Mouse (Mus musculus) spleen, adult 2 months (tissue): Measurements from ENCODE around the gene Prm2. TPM values are rescaled to one million over a fixed set of nuclear protein-coding genes. Genes with fewer than 3 reads are reported as not detected.

ENCODE experiments used
- DNase-seq, 2 experiments: peaks; one replicate each; pipeline versions ENCODE4 v3.0.0 to v3.0.0-alpha.2; 2012 to 2021; ENCODE audit warnings: low spot score in 2 of 2, low read depth in 1 of 2
- H3K27ac ChIP-seq: fragments of 200-500 bp; 2 replicates; pipeline ENCODE4 v1.5.1; 2012; ENCODE audit warnings: low read length, inconsistent platforms; ENCODE audit not compliant: insufficient read depth
- H3K27me3 ChIP-seq: fragments of 200-500 bp; 2 replicates; pipeline ENCODE4 v1.6.1; 2012; ENCODE audit warnings: mild to moderate bottlenecking, moderate library complexity, low read length, inconsistent platforms; ENCODE audit not compliant: control insufficient read depth, insufficient read depth
- H3K36me3 ChIP-seq: fragments of 200-500 bp; 2 replicates; pipeline ENCODE4 v1.6.1; 2012; ENCODE audit warnings: mild to moderate bottlenecking, low read length, inconsistent platforms; ENCODE audit not compliant: control insufficient read depth, insufficient read depth
- H3K4me1 ChIP-seq: fragments of 200-500 bp; 2 replicates; pipeline ENCODE4 v1.6.1; 2011; ENCODE audit warnings: inconsistent platforms; ENCODE audit not compliant: control insufficient read depth, insufficient read depth, insufficient read length
- H3K4me3 ChIP-seq: fragments of 200-500 bp; 2 replicates; pipeline ENCODE4 v1.5.1; 2011; ENCODE audit warnings: mild to moderate bottlenecking, inconsistent platforms; ENCODE audit not compliant: insufficient read depth, insufficient read length; ENCODE audit errors: extremely low read depth
- CTCF ChIP-seq: fragments of 200-500 bp; IDR thresholded peaks from 2 replicates; pipeline ENCODE4 v1.5.1; 2011; ENCODE audit warnings: mild to moderate bottlenecking, inconsistent platforms; ENCODE audit not compliant: insufficient read depth, insufficient read length, insufficient replicate concordance; ENCODE audit errors: extremely low read depth
- POLR2A ChIP-seq: fragments of 200-500 bp; IDR thresholded peaks from 2 replicates; pipeline ENCODE4 v1.6.1; 2011; ENCODE audit warnings: low read depth, low read length, inconsistent platforms
- WGBS: fragments of 180-500 bp; shearing (Covaris S2); methylation state at CpG from one replicate; pipeline ENCODE4 v1.1.7; 2018; 5-methylcytosine and 5-hydroxymethylcytosine counted together
- polyA plus RNA-seq: library from polyadenylated mRNA; depleted of rRNA; stranded (reverse); fragments of >200 nt; gene quantifications from 2 replicates; pipeline ENCODE4 v1.2.3, GENCODE M21; 2012

Prm2 gene
- polyA plus RNA-seq, 1 experiment = not detected

- Histone ChIP-seq H3K4me1 (peaks cover 47% of the 10 kb centered on the region), H3K27me3 (no peaks in the 10 kb centered on the region), H3K27ac (peak overlapping the region; percentile 60; the same call in 1 of the 2 replicates), H3K4me3 (no peak overlapping the region), H3K36me3 (no peaks in the 10 kb centered on the region)
- WGBS = 41% methylated on average over 4 of the region's 4 CpGs
- TF ChIP-seq CTCF (no peak), POLR2A (no peak)
- DNase-seq = no peak
Observed at GRCm38 (mm10) chr16:10770531-10771325, 25.2 kb downstream of the Prm2 start.

- no peaks in the 10 kb centered on the region for H3K36me3 ChIP-seq
- H3K4me1 ChIP-seq = peaks cover 44% of the 10 kb centered on the region
- H3K27ac ChIP-seq = peak overlapping the region; percentile 60
- no peak overlapping the region for H3K4me3 ChIP-seq
- peak; percentile 41 to 66 for DNase-seq
- TF ChIP-seq CTCF (no peak), POLR2A (no peak)
- H3K27me3 ChIP-seq = no peaks in the 10 kb centered on the region
- WGBS = 4% methylated on average over 2 of the region's 2 CpGs
Observed at GRCm38 (mm10) chr16:10769661-10770060, 26.3 kb downstream of the Prm2 start.

GRCm38 (mm10) chr16:10768821-10769220, 27.1 kb downstream of the Prm2 start:
- no peaks in the 10 kb centered on the region for H3K27me3 ChIP-seq
- peak in 1 of 2 experiments; percentile 36 for DNase-seq
- no peak overlapping the region; the same call in 1 of the 2 replicates for H3K27ac ChIP-seq
- H3K4me3 ChIP-seq = no peak overlapping the region
- TF ChIP-seq POLR2A (no peak), CTCF (no peak)
- peaks cover 40% of the 10 kb centered on the region for H3K4me1 ChIP-seq
- WGBS = 4% methylated on average over 9 of the region's 9 CpGs
- no peaks in the 10 kb centered on the region for H3K36me3 ChIP-seq

GRCm38 (mm10) chr16:10767158-10767557, 28.8 kb downstream of the Prm2 start:
- peak; percentile 41; the same call in 1 of the 2 replicates for TF ChIP-seq CTCF
- TF ChIP-seq POLR2A = no peak
- 26% methylated on average over 4 of the region's 4 CpGs for WGBS

GRCm38 (mm10) chr16:10764323-10764722, 31.6 kb downstream of the Prm2 start:
- peaks cover 14% of the 10 kb centered on the region; the same call in 1 of the 2 replicates for H3K4me1 ChIP-seq
- no peaks in the 10 kb centered on the region for H3K27me3 ChIP-seq
- H3K36me3 ChIP-seq = no peaks in the 10 kb centered on the region
- 16% methylated on average over 2 of the region's 2 CpGs for WGBS
- DNase-seq = no peak
- TF ChIP-seq POLR2A (no peak), CTCF (no peak)
- no peak overlapping the region for H3K4me3 ChIP-seq
- no peak overlapping the region for H3K27ac ChIP-seq

More at GRCm38 (mm10) chr16:10767158-10767557, 28.8 kb downstream of the Prm2 start:
- Histone ChIP-seq H3K27me3 (no peaks in the 10 kb centered on the region), H3K4me3 (no peak overlapping the region), H3K27ac (no peak overlapping the region), H3K4me1 (peaks cover 38% of the 10 kb centered on the region), H3K36me3 (no peaks in the 10 kb centered on the region)
- peak; percentile 66 to 76 for DNase-seq

- Histone ChIP-seq H3K36me3 (no peaks in the 10 kb centered on the region), H3K4me3 (no peak overlapping the region), H3K27me3 (no peaks in the 10 kb centered on the region), H3K27ac (no peak overlapping the region), H3K4me1 (peaks cover 7% of the 10 kb centered on the region; the same call in 1 of the 2 replicates)
- no peak for DNase-seq
- no peak for TF ChIP-seq POLR2A
- no peak for TF ChIP-seq CTCF
- WGBS = 80% methylated on average over 6 of the region's 6 CpGs
Observed at GRCm38 (mm10) chr16:10763540-10764264, 32.2 kb downstream of the Prm2 start.
